Mouse (Mus musculus) hindbrain, embryonic 15.5 days (tissue): Measurements from ENCODE around the gene Golga5. TPM values are rescaled to one million over a fixed set of nuclear protein-coding genes. Genes with fewer than 3 reads are reported as not detected.

ENCODE experiments used
- ATAC-seq: fragments of 200-750 bp; cut with Nextera tagmentation; 2 replicates; pipeline ENCODE4 v1.8.0; 2017; ENCODE audit warnings: low read depth, moderate number of reproducible peaks, moderate TSS enrichment; ENCODE audit not compliant: low FRiP score
- H3K27ac ChIP-seq: fragments of 300-500 bp; sonication (generic); replicated peaks from 2 replicates; pipeline ENCODE4 v1.5.1; 2015; ENCODE audit warnings: mild to moderate bottlenecking, inconsistent platforms
- H3K27me3 ChIP-seq: fragments of 300-500 bp; sonication (generic); 2 replicates; pipeline ENCODE4 v1.6.1; 2015; ENCODE audit warnings: control low read depth, inconsistent platforms
- H3K36me3 ChIP-seq: fragments of 300-500 bp; sonication (generic); 2 replicates; pipeline ENCODE4 v1.6.1; 2015; ENCODE audit warnings: control low read depth, inconsistent platforms
- H3K4me1 ChIP-seq: fragments of 300-500 bp; sonication (generic); replicated peaks from 2 replicates; pipeline ENCODE4 v1.6.1; 2015; ENCODE audit warnings: control low read depth, inconsistent platforms
- H3K4me2 ChIP-seq: fragments of 300-500 bp; sonication (generic); 2 replicates; pipeline ENCODE4 v1.6.1; 2015; ENCODE audit warnings: moderate library complexity, mild to moderate bottlenecking, inconsistent platforms
- H3K4me3 ChIP-seq: fragments of 300-500 bp; sonication (generic); 2 replicates; pipeline ENCODE4 v1.5.1; 2015; ENCODE audit warnings: mild to moderate bottlenecking, inconsistent platforms
- H3K9ac ChIP-seq: fragments of 300-500 bp; sonication (generic); 2 replicates; pipeline ENCODE4 v1.6.1; 2015; ENCODE audit warnings: inconsistent platforms
- H3K9me3 ChIP-seq: fragments of 300-500 bp; sonication (generic); 2 replicates; pipeline ENCODE4 v1.6.1; 2016; ENCODE audit warnings: control low read depth, inconsistent platforms
- WGBS: fragments of 180-500 bp; shearing (Covaris S2); methylation state at CpG from one replicate; pipeline ENCODE4 v1.1.7; 2015; 5-methylcytosine and 5-hydroxymethylcytosine counted together
- polyA plus RNA-seq: library from polyadenylated mRNA; unstranded; fragments of >200 nt; fragmentation: Nextera tagmentation; extraction: Ambion mirVana; gene quantifications from 2 replicates; pipeline ENCODE4 v1.2.1, GENCODE M21; 2015

Gene Golga5
- polyA plus RNA-seq, 1 experiment from 2014 or later = 26.0 TPM

GRCm38 (mm10) chr12:102521777-102522319 is 52.9 kb downstream of the Golga5 start:
- peak; percentile 81 for ATAC-seq

GRCm38 (mm10) chr12:102524216-102524615 is 55.3 kb downstream of the Golga5 start:
- Histone ChIP-seq H3K9me3 (no peaks in the 10 kb centered on the region), H3K9ac (no peak overlapping the region), H3K4me1 (peaks cover 7% of the 10 kb centered on the region), H3K27ac (no peak overlapping the region), H3K4me2 (no peak overlapping the region), H3K4me3 (no peak overlapping the region), H3K36me3 (no peaks in the 10 kb centered on the region), H3K27me3 (no peaks in the 10 kb centered on the region)
- 58% methylated on average over 3 of the region's 3 CpGs for WGBS
- ATAC-seq = no peak

More at GRCm38 (mm10) chr12:102521777-102522319, 52.9 kb downstream of the Golga5 start:
- Histone ChIP-seq H3K4me3 (no peak overlapping the region), H3K9ac (no peak overlapping the region), H3K27me3 (no peaks in the 10 kb centered on the region), H3K4me2 (no peak overlapping the region), H3K27ac (no peak overlapping the region), H3K9me3 (no peaks in the 10 kb centered on the region), H3K36me3 (no peaks in the 10 kb centered on the region), H3K4me1 (peaks cover 7% of the 10 kb centered on the region)
- 29% methylated on average over 13 of the region's 13 CpGs for WGBS

- H3K9ac ChIP-seq = no peak overlapping the region
- ATAC-seq = no peak
- H3K27ac ChIP-seq = no peak overlapping the region
- no peaks in the 10 kb centered on the region for H3K27me3 ChIP-seq
- H3K36me3 ChIP-seq = no peaks in the 10 kb centered on the region
- H3K4me3 ChIP-seq = no peak overlapping the region
- H3K9me3 ChIP-seq = no peaks in the 10 kb centered on the region
- WGBS = 21% methylated on average over 6 of the region's 6 CpGs
- H3K4me1 ChIP-seq = peaks cover 7% of the 10 kb centered on the region
- H3K4me2 ChIP-seq = no peak overlapping the region
Observed at GRCm38 (mm10) chr12:102524760-102525159, 55.8 kb downstream of the Golga5 start.

- H3K4me1 ChIP-seq = no peaks in the 10 kb centered on the region
- no peak overlapping the region for H3K4me3 ChIP-seq
- H3K4me2 ChIP-seq = no peak overlapping the region
- WGBS = 72% methylated on average over 5 of the region's 5 CpGs
- H3K9me3 ChIP-seq = no peaks in the 10 kb centered on the region
- no peaks in the 10 kb centered on the region for H3K27me3 ChIP-seq
- no peak for ATAC-seq
- H3K36me3 ChIP-seq = no peaks in the 10 kb centered on the region
- no peak overlapping the region for H3K27ac ChIP-seq
- H3K9ac ChIP-seq = no peak overlapping the region
Observed at GRCm38 (mm10) chr12:102527989-102528388, 59.1 kb downstream of the Golga5 start.

- Histone ChIP-seq H3K27ac (no peak overlapping the region), H3K9me3 (no peaks in the 10 kb centered on the region), H3K4me2 (no peak overlapping the region), H3K9ac (no peak overlapping the region), H3K27me3 (no peaks in the 10 kb centered on the region), H3K4me1 (no peaks in the 10 kb centered on the region), H3K4me3 (no peak overlapping the region), H3K36me3 (no peaks in the 10 kb centered on the region)
- ATAC-seq = no peak
- 36% methylated on average over 1 of the region's 1 CpGs for WGBS
Observed at GRCm38 (mm10) chr12:102535796-102536195, 66.9 kb downstream of the Golga5 start.

- no peaks in the 10 kb centered on the region for H3K4me1 ChIP-seq
- WGBS = 90% methylated on average over 8 of the region's 8 CpGs
- H3K9me3 ChIP-seq = no peaks in the 10 kb centered on the region
- no peak overlapping the region for H3K27ac ChIP-seq
- H3K9ac ChIP-seq = no peak overlapping the region
- no peak for ATAC-seq
- H3K4me3 ChIP-seq = no peak overlapping the region
- H3K27me3 ChIP-seq = no peaks in the 10 kb centered on the region
- no peaks in the 10 kb centered on the region for H3K36me3 ChIP-seq
- H3K4me2 ChIP-seq = no peak overlapping the region
Observed at GRCm38 (mm10) chr12:102540278-102540677, 71.3 kb downstream of the Golga5 start.

GRCm38 (mm10) chr12:102541168-102541567 is 72.2 kb downstream of the Golga5 start:
- Histone ChIP-seq H3K9ac (no peak overlapping the region), H3K4me2 (no peak overlapping the region), H3K9me3 (no peaks in the 10 kb centered on the region), H3K36me3 (no peaks in the 10 kb centered on the region), H3K27ac (no peak overlapping the region), H3K27me3 (no peaks in the 10 kb centered on the region), H3K4me1 (no peaks in the 10 kb centered on the region), H3K4me3 (no peak overlapping the region)
- WGBS = 92% methylated on average over 7 of the region's 7 CpGs
- ATAC-seq = no peak

GRCm38 (mm10) chr12:102545122-102545521 is 76.2 kb downstream of the Golga5 start:
- Histone ChIP-seq H3K9me3 (no peaks in the 10 kb centered on the region), H3K27me3 (no peaks in the 10 kb centered on the region), H3K36me3 (no peaks in the 10 kb centered on the region), H3K9ac (no peak overlapping the region), H3K4me1 (no peaks in the 10 kb centered on the region), H3K27ac (no peak overlapping the region), H3K4me2 (no peak overlapping the region), H3K4me3 (no peak overlapping the region)
- 54% methylated on average over 6 of the region's 6 CpGs for WGBS
- ATAC-seq = no peak

Other genes with a start within 250 kb of the Golga5 start
- gene Rin3, start 186.1 kb upstream of the Golga5 start, polyA plus RNA-seq = 2.8 and 3.3 TPM in 2 replicates
- gene Lgmn, start 29.3 kb upstream of the Golga5 start, polyA plus RNA-seq = 104 and 109 TPM in 2 replicates
- gene Chga, start 85.8 kb downstream of the Golga5 start, polyA plus RNA-seq = 157 and 166 TPM in 2 replicates
- gene Itpk1, start 235.8 kb downstream of the Golga5 start, polyA plus RNA-seq = 35.1 and 38.7 TPM in 2 replicates